Mouse (Mus musculus): ENCODE data around the gene Prkch.

DNA sequence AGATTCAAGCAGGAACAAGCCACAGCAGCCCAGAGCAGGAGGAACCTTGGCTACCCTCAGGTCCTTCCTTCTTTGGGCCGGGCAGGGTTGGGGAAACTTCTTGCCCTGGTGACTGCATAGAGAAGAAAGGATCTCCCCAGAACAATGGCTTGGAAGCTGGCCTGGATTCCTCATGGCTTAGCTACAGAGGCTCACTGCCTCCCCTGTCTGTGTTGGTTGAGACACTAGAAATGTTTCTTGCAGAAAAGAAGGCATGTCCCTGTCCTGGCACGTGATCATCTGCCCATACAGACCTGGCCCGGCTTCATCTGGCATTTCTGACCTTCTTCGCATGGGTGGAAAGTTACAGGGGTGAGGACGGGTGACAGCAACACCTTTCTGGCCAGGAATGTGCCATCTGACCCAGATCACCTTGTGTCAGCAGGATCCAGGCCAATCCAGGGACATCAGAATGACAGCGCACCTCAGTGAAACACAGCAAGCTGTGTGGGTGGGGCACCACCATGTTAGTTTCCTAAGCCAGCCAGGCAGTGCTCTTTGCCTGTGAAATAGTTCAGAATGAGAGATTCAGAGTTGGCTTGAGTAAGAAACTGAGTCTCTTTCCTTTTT, 155.1 kb downstream of the Prkch start:
- no peak for TF ChIP-seq CTCF (IDR thresholded peaks at IDR 0.05; ENCODE audit: borderline replicate concordance, insufficient read depth, low read depth, low read length)
- no peak for TF ChIP-seq POLR2A (IDR thresholded peaks at IDR 0.05; ENCODE audit: borderline replicate concordance, insufficient read depth, low read length)
